Mouse (Mus musculus): ENCODE results near the gene Rarres2.
A peak's percentile ranks its signal among the peaks of the same experiment; 100 is the strongest.

- TF ChIP-seq POLR2A (IDR thresholded peaks at IDR 0.05; ENCODE audit: borderline replicate concordance, extremely low read depth, low read depth, low read length): peak; percentile 3; the same call in 1 of the 2 replicates
- TF ChIP-seq CTCF (IDR thresholded peaks at IDR 0.05; ENCODE audit: insufficient read depth, low read length): no peak
Observed at GRCm38 (mm10) chr6:48572572-48573061, at the start of gene Rarres2.
